Mouse (Mus musculus): Measurements from ENCODE around the gene Alkbh3.

The Alkbh3 gene

GRCm38 (mm10) chr2:94010335-94011291 lies at the start of gene Alkbh3:
Alkbh3 (minus strand) TSS chr2:94010807.
- DNase-seq = peak; percentile 96 to 97

GRCm38 (mm10) chr2:94059459-94059858 lies 48.9 kb upstream of the Alkbh3 start:
- DNase-seq = no peak

DNA sequence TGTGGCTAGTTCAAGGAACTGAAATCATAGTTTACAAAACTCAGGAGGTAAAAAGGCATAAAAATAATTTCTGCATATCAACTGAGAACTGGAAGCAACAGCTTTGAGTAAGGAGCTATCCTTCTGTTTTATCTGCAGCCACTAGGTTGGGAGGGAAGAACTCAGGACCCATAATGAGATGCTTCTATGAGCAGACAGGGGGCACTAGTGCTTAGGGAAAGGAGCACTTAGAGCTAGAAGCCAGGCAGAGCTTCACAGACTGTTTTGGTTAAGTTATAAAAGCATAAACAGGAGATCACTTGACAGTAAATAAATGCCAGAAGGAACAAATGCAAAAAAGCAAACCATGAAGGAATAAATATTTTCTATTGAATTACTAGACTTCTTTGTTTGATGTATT lies 44.2 kb upstream of the Alkbh3 start:
- DNase-seq = peak; percentile 9 to 20

- no peak for DNase-seq
Observed at GRCm38 (mm10) chr2:94051952-94052351, 41.3 kb upstream of the Alkbh3 start.

GRCm38 (mm10) chr2:94050901-94051300 lies 40.3 kb upstream of the Alkbh3 start:
- DNase-seq = no peak

DNA sequence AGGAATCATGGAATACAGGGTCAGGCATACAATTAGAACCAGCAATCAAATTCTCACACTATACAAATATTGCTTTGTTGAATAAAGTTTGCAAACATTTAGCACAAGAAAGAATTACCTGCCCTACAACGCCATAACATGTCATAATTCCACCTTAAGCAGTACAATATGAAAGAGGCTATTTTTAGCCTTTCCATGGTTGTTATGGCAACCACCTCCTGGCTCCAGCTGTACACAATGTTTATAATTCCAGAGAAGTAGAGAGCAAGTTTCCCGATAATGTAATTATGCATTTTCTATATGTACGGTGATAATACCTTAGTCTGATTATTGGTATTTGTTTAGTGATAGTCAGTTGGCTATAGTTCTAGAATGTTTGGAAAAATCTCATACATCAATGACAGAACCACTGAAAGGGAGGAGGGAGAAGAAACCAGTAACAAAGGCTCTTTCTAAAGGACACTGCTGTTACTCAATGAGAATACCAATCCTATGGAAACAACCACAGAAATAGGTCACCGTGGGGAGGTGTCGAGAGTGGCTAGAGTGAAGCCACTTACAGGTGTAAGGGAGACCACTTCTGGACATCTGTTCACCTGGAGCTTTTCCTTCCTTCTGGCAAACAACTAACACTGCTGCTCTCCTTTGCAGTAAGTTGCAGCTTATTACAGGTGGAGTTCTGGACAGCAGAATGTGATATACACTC lies 39.0 kb upstream of the Alkbh3 start:
- DNase-seq = no peak

- DNase-seq = no peak
Observed at GRCm38 (mm10) chr2:94048733-94049470, 38.3 kb upstream of the Alkbh3 start.

DNA sequence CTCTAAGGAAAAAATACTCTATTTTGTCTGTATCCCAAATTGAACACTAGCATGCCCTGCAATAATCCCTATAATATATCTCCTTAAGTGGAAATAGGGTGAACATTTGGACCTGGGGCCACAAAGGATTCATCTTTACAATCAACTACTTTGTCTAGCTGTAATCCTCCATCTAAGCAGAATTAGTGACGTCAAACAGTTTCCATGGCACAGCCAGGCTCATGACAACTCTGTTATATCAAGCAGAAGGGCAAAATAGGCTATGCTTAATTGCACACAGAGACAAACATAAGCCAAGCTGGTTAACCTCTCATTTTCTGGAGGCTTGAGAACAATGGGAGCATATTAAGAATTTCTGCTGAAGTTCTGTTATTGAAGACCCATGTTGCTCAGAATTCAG lies 37.7 kb upstream of the Alkbh3 start:
- DNase-seq = no peak

DNA sequence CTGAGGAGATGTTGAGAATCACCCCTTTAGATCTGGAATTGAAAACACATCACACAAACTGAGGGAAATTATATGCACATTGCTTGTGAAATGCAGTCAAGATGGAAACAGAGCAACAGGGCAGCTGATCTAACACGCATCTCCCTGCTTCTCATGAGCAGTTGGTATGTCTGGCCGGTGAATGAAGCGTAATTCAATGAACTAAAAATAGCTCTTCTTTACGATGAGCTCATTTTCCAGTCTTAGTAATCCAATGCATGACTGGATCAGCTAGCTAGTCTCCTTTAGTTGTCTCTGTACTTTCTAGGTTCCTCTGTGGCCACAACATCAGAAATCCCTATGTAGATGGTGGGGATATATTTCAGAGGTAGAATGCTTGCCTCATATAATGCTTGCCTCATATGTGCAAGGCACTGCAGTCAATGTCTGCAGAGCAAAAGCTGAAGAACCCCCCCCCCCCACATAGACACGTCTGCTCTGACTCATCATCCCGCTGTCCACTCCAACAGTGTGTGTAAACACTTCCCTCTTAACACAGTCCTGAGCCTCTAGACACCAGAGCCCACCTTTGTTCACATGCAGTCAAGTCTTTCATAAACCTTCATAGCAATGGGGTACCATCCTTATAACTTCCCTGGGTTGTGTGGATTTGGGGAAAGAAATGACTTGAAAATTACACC lies 34.9 kb upstream of the Alkbh3 start:
- no peak for DNase-seq

DNA sequence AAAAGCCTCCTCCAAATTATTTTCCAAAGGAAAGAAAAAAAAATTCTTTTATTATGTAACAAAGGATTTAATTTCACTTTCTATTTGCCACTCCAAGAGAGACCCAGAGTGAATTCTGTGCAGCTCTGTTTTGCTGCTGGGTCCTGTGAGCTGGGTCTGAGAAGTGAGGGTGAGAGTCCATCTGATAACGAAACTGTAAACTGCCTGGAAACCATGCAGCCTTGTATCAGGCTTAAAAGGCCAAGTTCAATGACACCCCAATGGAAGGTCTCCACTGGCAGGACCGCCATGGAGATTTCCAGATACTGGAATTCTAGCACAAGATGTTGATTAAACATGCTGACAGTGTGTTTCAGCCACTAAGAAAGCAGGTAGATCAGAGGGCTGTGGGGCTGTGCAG lies 33.6 kb upstream of the Alkbh3 start:
- no peak for DNase-seq

- no peak for DNase-seq
Observed at GRCm38 (mm10) chr2:94043662-94044061, 33.1 kb upstream of the Alkbh3 start.

DNA sequence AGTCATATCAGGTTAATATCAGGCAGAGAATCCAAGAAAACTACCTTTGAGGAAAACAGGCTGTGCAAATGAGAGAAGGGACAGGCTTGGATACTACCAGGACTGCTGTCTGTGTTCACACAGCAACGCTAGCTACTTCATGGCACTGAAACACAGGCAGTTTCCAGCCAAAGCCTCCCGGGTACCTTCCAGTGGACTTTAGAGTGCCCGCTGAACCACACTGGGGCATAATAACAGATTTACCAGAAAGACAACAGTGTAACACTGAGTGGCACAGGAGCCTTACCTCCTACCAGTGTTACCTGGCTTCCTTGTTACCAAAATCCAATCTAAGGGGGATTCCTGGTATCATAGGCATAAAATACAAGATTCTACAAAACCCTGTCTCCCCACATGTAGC lies 31.9 kb upstream of the Alkbh3 start:
- no peak for DNase-seq

DNA sequence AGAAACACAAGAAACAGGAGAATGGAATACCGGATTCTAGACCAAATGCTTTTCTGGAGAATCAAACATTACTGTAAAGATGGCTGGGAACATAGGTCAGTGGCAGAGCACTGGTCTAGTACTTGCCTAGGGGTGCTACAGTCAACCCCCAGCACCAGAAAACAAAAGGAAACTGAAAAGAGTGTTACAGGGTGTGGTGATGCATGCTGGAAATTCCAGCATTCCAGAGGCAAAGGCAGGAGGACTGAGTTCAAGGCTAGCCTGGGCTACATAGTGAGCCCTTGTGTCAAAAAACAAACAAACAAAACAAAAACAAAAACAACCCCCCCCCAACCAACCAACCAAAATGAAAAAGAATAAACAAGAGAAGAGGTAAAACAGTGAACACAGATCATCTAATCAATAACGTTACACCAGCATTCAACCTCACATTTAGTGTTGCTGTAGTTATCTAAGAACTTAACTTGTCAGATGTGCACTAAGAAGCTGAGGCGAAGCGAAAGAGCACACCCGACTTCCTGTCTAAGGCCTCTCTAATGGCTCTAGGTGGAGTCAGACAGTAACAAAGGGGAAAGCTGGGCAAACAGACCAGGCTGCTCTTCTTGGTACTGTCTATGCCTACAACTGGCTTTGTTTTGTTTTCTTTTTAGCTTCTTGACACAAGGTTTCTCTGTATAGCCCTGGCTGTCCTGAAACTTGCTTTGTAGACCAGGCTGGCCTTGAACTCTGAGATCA lies 30.0 kb upstream of the Alkbh3 start:
- DNase-seq = no peak

GRCm38 (mm10) chr2:94035428-94036331 lies 25.1 kb upstream of the Alkbh3 start:
- peak; percentile 63 to 67 for DNase-seq

DNA sequence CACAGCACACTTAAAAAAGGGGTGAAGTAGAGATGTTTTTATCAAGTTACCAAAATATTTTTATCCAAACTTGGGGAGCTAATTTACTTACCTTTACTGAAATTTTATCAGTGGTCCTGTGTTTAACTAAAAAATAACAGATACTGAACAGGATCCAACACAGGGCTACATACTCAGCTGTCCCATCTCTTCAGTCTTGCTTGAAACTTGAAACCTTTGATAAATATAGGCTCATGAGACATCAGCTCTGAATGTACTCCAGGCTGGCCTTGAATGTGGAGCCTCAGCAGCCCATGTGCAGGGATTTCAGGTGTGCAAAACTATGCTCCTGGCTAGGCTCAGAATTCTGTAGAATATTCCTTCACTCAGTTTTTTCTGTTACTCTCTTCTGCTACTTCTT lies 20.0 kb upstream of the Alkbh3 start:
- no peak for DNase-seq

GRCm38 (mm10) chr2:94024637-94025036 lies 14.0 kb upstream of the Alkbh3 start:
- DNase-seq = no peak

DNA sequence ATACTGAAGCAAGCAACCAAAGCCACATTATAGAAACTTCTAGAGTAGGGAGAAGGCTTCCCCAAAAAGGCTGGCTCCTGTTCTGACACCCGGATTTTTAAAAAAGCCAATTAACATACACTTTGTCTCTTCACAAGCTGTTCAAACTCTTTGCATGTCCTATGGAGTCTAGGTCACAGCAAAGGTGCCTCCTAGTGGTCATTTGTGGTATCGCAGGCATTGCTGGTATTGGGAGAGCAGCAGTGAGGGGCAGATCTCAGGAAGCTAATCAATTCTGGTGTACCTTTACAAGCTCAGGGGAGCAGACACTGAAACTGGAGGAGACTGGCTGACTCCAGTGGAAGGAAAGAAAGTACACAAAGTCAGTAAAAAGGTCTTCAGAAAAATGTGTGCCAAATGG lies 8.3 kb downstream of the Alkbh3 start:
- DNase-seq = peak; percentile 86 to 87

- no peak for DNase-seq
Observed at GRCm38 (mm10) chr2:94001918-94002317, 8.7 kb downstream of the Alkbh3 start.

- DNase-seq = no peak
Observed at GRCm38 (mm10) chr2:94001411-94001810, 9.2 kb downstream of the Alkbh3 start.

GRCm38 (mm10) chr2:93996254-93996653 lies 14.4 kb downstream of the Alkbh3 start, which contains the start of gene Gm27027:
Gm27027 (minus strand) TSS chr2:93996354.
- no peak for DNase-seq

DNA sequence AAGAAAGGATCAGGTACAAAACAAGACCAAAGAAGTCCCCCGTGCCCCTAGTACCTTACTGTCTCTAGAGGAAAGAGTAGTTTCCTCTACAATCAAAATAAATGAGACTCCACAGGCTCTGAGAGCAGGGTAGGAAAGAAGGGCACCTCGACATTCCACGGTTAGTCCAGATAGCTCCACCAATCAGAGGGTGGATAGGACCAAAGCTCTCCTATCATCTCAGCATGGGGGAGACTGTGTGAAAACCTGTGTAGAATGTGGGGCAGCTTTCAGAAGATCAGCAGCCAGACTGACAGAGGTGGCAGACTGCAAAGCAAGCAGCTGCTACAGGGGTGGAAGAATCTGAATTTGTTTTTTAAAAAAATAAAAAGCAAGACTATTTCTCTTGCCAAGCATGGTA lies 17.8 kb downstream of the Alkbh3 start:
- no peak for DNase-seq

All from B cell, adult 2 months (primary cell).